Mouse (Mus musculus) kidney, adult 8-10 months (tissue): ENCODE results near the gene Snx5.

ENCODE experiments used
- DNase-seq, 2 experiments: peaks; one replicate each; pipeline ENCODE4 v3.0.0; 2022

The Snx5 gene

DNA sequence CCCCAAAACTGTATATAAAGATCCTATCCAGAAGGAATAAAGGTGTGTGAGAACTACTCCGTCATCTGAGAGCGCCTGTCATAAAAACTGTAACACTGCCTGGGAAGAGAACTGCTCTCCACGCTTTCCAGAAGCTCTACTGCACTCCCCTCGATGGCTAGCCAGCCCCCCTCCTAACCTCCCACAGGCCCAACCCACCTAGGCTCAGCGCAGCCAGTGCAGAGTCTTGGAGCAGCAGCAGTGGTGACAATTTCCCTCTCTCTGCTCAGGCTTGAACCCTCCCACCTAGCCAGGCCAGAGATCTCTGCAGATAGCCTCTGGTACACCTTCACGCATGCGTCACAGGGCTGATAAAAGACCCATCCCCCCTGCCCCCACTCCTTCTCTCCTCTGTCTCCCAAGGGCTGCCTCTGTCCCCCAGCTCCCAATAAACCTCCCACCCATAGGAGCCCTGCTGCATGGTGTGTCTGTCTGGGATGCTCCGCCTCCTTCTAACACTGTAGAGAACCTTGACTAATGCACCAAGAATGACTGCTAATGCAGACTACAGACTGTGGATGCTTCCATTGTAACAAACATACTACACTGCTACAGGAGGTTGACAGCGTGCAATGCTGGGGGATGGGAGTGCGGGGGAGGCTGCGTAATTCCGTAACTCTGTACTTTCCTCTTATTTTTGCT is 43.7 kb downstream of the Snx5 start:
- no peak for DNase-seq

DNA sequence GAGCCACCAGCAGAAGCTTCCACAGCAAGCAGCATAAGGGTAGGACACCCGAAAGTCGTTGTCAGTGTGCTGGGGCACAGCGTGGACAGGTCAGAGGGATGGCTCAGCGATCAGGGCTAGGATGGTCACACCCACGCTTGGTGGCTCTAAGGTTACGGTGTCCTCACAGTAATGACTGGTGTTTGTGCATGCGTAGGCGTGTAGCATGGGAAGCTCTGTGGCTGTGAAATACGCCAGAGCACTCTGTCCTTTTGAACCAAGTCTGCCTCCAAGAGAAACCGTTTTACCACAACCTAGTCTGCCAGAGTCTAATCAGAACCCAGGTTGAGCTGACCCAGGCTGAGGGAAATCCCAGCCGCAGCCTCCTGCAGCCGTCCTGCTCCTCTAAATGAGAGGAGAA is 46.4 kb downstream of the Snx5 start:
- DNase-seq = no peak

DNA sequence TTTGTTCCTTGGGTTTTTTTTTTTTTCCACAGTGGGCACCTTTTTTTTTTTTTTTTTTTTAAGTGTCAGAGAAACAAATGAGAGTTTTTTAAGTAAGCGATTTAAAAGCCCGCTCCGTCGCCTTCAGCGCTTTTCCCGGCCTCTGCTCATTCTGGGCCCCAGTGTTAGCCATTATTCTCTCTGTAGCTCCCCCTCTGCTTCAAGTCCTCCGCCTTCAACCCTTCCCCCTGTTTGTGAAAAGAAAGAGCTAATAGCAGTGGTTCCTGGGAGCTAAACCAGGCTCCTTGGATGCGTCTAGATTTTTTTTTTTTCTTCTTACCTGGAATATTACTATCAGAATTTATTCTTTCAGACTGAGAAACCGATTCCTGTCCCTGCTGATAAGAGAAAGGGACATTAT is 55.1 kb downstream of the Snx5 start:
- DNase-seq = no peak

DNA sequence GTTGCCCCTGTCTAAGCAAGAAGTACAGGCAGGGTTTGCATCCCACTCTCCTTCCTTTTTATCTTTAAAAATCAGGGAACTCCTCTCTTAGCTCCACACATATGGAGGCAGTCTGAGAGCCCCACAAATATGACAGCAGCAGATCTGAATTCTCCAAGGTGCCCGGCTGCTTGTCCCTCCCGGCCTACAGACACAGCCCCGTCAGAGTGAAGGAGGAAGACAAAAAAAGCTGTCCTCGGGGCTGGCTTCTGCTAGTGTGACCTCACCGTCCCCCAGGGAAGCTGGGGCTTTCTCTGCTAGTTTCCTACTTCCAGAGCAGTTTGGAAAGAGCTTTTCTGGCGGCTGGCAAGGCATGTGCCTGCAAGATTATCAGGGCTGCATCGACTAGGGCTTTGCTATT is 55.5 kb downstream of the Snx5 start:
- peak in 1 of 2 experiments; percentile 9 for DNase-seq

DNA sequence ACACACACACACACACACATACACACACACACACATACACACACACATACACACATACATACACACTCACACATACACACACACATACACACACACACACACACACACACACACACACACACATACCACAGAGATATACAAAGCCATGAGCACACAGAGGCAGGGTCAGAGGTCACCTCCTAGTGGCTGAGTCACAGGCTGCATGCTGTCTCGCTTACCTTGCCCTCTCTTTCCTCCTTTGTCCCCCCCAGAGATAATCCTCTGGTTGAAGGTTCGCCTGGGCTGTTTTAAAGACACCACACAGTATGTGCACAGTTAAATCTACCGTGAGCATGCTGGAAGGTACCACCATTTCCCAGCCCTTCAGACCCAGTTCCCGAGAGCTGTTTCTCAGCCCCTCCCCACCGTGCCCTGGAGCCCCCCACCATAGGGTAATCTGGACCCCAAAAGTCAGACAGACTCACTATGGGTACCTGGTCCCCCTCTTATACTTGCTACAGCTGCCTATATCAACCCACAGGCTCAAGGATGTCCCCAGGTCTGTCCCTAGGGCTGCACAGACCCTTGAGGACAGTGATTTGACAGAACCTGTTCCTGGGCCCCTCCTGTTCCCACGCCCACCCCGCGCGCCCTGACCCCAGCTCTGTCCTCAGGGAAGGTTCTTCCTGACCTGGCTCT is 56.1 kb downstream of the Snx5 start:
- no peak for DNase-seq

DNA sequence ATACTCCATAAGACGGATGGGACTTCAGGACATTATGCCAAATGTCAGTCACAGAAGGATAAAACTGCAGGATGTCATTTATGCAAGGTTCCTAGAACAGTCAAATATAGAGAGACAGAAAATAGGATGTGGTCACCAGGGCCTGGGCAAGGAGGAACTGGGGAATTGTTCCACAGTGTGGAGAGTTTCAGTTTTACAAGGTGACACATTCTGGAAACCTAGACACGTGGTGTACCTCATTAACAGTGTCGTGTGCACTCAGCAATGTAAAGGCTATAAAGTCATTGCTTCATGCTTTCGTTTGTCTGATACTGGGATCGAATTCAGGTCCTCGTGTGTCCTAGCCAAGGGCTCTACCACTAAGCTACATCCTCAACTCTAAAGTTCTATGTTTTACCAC is 56.9 kb downstream of the Snx5 start:
- no peak for DNase-seq

DNA sequence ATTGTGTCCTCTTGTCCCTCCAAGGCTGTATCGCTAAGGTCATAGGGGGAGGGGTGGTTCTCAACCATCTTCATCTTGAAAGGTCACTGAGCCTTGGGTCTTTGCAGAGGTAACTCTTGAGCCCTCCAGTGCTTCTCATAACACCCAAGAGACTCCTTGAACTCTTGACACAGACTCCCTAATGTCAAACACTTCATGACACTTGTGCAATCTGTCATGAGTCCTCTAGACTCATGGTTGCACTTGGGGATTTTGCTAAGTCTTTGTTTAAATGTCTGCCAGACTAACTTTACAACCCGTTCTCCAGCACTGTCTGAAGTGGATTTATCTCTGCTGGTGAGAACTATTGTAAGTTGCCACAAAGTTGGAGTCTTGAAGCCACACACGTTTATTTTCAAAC is 61.3 kb downstream of the Snx5 start:
- no peak for DNase-seq

DNA sequence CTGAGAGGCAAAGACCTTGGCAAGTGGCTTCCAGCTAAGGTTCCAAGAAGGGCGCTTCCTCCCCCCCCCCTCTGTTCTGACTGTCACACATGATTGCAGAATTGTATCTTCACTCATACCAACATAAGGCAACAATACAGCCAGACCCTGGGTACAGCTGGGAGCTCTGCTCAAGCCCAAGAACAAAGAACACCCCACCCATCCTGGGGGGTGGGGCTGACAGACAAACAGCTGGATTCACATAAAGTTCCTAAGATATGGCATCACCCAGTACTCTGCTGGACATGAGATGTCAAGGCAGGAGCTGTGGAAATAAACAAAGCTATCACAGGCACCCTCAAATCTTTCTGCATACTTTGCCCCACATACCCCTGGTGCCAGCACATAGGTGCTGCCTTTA is 63.3 kb downstream of the Snx5 start:
- DNase-seq = no peak

DNA sequence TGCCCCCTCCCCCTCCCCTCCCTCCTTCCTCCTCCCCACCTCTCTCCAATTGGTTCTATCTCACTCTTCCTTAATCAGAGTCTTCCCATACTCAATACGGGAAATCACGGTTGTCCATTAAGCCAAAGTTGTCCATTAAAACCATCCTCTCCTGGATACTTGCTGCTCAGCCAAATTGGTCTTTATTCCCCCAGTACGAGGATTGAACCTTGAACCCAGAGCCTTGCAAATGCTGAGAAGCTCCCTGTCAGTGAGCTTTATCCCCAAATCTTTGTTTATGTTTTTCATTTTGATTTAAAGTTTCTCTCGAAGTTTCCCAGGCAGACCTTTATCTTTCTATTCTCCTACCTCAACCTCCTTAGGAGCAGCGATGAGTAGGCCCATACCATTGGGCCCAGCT is 67.7 kb downstream of the Snx5 start:
- DNase-seq = peak; percentile 44 to 55

DNA sequence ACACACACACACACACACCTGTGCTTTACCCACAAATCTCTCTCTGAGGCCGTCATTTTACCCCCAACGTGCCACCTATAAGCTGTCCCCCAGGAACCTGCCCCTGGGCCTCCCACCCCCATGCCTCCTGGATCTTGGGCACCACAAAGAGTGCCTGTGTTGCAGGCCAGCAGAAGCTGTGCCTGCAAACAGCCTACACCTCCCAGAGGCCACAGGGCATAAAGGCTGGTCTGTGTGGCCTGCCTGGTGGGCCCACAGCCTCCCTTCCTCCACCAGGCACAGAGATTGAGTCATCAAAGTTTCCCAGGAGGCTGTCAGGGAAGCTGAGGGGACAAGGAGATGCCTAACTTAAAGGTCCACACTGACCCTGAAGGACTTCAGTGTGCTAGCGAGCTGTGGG is 68.1 kb downstream of the Snx5 start:
- no peak for DNase-seq

DNA sequence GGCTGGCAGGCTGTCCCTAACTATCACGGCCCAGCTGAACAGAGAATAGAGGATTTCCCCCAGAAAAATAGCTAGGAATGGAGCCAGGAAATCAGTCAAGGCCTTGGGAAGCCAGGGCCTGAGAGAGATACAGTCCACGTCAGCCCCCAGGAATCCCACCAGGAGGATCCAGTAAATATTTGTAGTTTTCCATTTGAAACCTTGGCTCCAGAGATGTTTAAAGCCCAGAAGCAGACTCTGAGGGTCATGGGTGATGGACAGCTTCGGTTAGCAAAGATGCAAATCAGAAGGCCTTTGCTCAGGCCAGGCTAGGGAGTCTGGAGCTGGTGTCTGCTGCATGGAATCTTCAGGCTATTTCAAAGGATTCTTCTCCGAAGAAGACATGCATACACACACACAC is 68.6 kb downstream of the Snx5 start:
- no peak for DNase-seq
